Mouse (Mus musculus): ENCODE measurements around the gene Fgd3. TPM values are rescaled to one million over a fixed set of nuclear protein-coding genes. Genes with fewer than 3 reads are reported as not detected.

The Fgd3 gene
- polyA plus RNA-seq (2012; rRNA removed): 3.3 and 3.5 TPM in 2 replicates

DNA sequence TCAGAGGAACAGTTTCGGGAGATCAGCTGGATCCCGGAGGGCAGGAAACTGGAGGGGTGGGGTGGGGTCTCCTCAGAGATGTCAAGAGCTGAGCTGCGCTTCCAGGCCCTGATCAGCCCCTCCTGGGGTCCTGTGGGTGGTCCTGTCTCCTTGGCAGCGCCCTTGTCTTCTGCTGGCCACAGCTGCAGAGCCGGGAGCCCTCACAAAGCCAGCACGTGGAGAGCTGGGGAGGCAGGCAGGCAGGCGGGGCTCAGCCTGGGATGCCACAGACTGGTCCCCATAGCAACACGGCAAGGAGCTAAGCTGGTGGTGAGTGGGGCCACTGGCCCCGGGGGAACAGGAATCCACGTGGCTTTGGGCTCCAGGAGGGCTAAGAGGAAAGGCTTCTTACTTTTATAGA, at the start of gene Fgd3:
Gene Fgd3 (minus strand): TSS at position 272 of the 400 bp plus-strand sequence.

DNA sequence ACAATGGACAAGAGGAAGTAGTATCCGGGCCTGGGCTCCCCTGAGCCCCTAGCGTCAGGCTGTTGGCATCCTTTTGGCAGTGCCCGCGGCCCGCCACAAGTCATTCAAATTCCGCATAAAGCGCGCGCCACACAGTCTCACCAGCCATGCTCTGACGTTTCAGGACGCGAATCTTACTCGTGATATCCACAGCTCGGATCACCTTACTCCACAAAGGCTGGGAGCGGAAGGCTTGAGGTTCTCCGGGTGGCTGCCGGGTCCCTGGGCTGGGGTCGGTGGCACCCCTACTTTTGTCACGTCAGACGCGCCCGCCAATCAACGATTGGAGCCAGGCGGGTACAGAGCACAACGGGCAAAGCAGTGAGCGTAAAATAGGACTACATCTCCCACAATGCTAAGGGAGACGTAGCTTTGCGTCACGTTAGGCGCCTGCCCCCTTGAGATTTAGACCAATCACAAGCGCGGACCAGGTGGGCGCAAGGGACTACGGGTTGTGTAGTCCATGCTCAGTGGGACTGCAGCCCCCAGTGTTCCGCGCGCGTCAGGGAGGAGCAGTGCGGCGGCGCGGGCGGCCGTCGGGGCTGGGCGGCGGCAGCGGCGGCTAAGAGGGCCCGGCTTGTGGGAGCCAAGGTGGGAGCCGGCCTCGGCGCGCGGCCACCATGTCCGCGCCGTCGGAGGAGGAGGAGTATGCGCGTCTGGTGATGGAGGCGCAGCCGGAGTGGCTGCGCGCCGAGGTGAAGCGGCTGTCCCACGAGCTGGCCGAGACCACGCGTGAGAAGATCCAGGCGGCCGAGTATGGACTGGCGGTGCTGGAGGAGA, 21.1 kb upstream of the Fgd3 start, which contains the start of gene Bicd2:
Gene Bicd2 (plus strand): TSS at position 574 of the 819 bp plus-strand sequence.

DNA sequence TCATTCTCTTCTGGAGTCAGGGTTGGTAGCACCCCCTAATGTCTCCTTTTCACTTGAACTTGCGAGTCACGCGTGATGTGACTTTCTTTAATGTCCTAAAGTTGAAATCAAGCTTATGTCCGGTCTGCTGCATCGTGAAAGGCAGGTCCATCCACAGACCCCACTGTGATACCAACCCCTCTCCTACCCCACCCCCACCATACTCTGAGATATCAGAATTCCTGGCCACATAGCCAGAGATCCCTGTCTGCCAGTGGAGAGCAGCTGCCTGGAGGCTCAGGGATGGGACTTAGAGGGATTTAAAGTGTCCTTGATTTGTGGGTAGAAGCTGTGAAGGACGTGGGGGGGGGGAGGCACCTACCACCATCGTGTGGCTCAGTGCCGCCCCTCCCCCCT, 71.6 kb downstream of the Fgd3 start, which contains the start of gene Susd3:
Gene Susd3 (minus strand): TSS at position 240 of the 396 bp plus-strand sequence.

GRCm38 (mm10) chr13:49215504-49216219, 104.4 kb downstream of the Fgd3 start, which contains the start of gene Card19:
Gene Card19, minus strand, starts transcription at chr13:49216037.

Other genes with a start within 250 kb of the Fgd3 start
- gene Wnk2, start 172.3 kb downstream of the Fgd3 start, polyA plus RNA-seq (2012; rRNA removed): 19.8 and 23.7 TPM in 2 replicates
- 26.9 and 29.9 TPM in 2 replicates for gene Ninj1, start 132.8 kb downstream of the Fgd3 start, polyA plus RNA-seq (2012; rRNA removed)
- gene Card19, start 104.3 kb downstream of the Fgd3 start, polyA plus RNA-seq (2012; rRNA removed): 13.6 and 22.5 TPM in 2 replicates
- 0.35 and 0.87 TPM in 2 replicates for gene Susd3, start 71.6 kb downstream of the Fgd3 start, polyA plus RNA-seq (2012; rRNA removed)
- gene Bicd2, start 21.3 kb upstream of the Fgd3 start, polyA plus RNA-seq (2012; rRNA removed): 32.5 and 34.7 TPM in 2 replicates
- 8.7 and 10.4 TPM in 2 replicates for gene Ippk, start 100.9 kb upstream of the Fgd3 start, polyA plus RNA-seq (2012; rRNA removed)
- gene Tes3-ps, start 173.0 kb upstream of the Fgd3 start, polyA plus RNA-seq (2012; rRNA removed): 0.30 and 0.36 TPM in 2 replicates
- 1.00 and 1.0 TPM in 2 replicates for gene Ecm2, start 184.5 kb upstream of the Fgd3 start, polyA plus RNA-seq (2012; rRNA removed)
- gene Aspn, start 224.1 kb upstream of the Fgd3 start, polyA plus RNA-seq (2012; rRNA removed): 0.22 and 0.41 TPM in 2 replicates